Mouse (Mus musculus) layer of hippocampus, adult 2 months (tissue): ENCODE measurements around the gene Stxbp1. TPM values are rescaled to one million over a fixed set of nuclear protein-coding genes. Genes with fewer than 3 reads are reported as not detected.
A peak's percentile ranks its signal among the peaks of the same experiment; 100 is the strongest.

Experiments used
- DNase-seq, 2 experiments: peaks; one replicate each; pipeline ENCODE4 v3.0.0; 2022; ENCODE audit warnings: low spot score in 2 of 2
- H3K27ac ChIP-seq: fragments of 200-600 bp; 2 replicates; pipeline ENCODE4 v1.8.1; 2022
- H3K4me3 ChIP-seq: fragments of 200-600 bp; 2 replicates; pipeline ENCODE4 v1.8.1; 2022; ENCODE audit warnings: mild to moderate bottlenecking
- CTCF ChIP-seq: fragments of 200-600 bp; conservative IDR thresholded peaks from 2 replicates; pipeline ENCODE4 v1.8.1; 2022; ENCODE audit warnings: antibody characterized with exemption, mild to moderate bottlenecking, moderate library complexity
- total RNA-seq, 2 experiments: library from RNA; stranded (reverse); gene quantifications; 2 replicates each; pipeline ENCODE4 v1.2.3; 2021

Stxbp1 gene
- total RNA-seq, 2 experiments from 2014 or later, result 550 to 603 TPM

- Histone ChIP-seq H3K27ac (peak overlapping the region; percentile 1; the same call in 1 of the 2 replicates), H3K4me3 (no peak overlapping the region)
- no peak for TF ChIP-seq CTCF
Observed at GRCm38 (mm10) chr2:32823579-32824154, 23.4 kb downstream of the Stxbp1 start.

GRCm38 (mm10) chr2:32823153-32823552, 23.9 kb downstream of the Stxbp1 start:
- no peak for TF ChIP-seq CTCF
- DNase-seq, result no peak
- Histone ChIP-seq H3K4me3 (no peak overlapping the region), H3K27ac (peak overlapping the region; percentile 14; the same call in 1 of the 2 replicates)

More at GRCm38 (mm10) chr2:32823579-32824154, 23.4 kb downstream of the Stxbp1 start:
- DNase-seq, result no peak

- TF ChIP-seq CTCF, result no peak
- no peak for DNase-seq
- no peak overlapping the region for H3K4me3 ChIP-seq
- H3K27ac ChIP-seq, result peak overlapping the region; percentile 14; the same call in 1 of the 2 replicates
Observed at GRCm38 (mm10) chr2:32822643-32823042, 24.4 kb downstream of the Stxbp1 start.

- peak; percentile 77 for TF ChIP-seq CTCF
- DNase-seq, result no peak
- Histone ChIP-seq H3K27ac (no peak overlapping the region), H3K4me3 (no peak overlapping the region)
Observed at GRCm38 (mm10) chr2:32821041-32821802, 25.8 kb downstream of the Stxbp1 start.

- no peak for TF ChIP-seq CTCF
- Histone ChIP-seq H3K27ac (peak overlapping the region; percentile 80; the same call in 1 of the 2 replicates), H3K4me3 (no peak overlapping the region)
- no peak for DNase-seq
Observed at GRCm38 (mm10) chr2:32818208-32818607, 28.8 kb downstream of the Stxbp1 start.

- H3K4me3 ChIP-seq, result no peak overlapping the region
- peak overlapping the region; percentile 80 for H3K27ac ChIP-seq
- TF ChIP-seq CTCF, result no peak
- DNase-seq, result no peak
Observed at GRCm38 (mm10) chr2:32817589-32817988, 29.5 kb downstream of the Stxbp1 start.

- Histone ChIP-seq H3K4me3 (no peak overlapping the region), H3K27ac (peak overlapping the region; percentile 80)
- peak; percentile 74 to 77 for DNase-seq
- no peak for TF ChIP-seq CTCF
Observed at GRCm38 (mm10) chr2:32816946-32817581, 30.0 kb downstream of the Stxbp1 start.

- no peak for DNase-seq
- TF ChIP-seq CTCF, result no peak
- H3K27ac ChIP-seq, result peak overlapping the region; percentile 80
- no peak overlapping the region for H3K4me3 ChIP-seq
Observed at GRCm38 (mm10) chr2:32816497-32816896, 30.5 kb downstream of the Stxbp1 start.

- no peak overlapping the region for H3K4me3 ChIP-seq
- H3K27ac ChIP-seq, result no peak overlapping the region
- no peak for TF ChIP-seq CTCF
- DNase-seq, result no peak
Observed at GRCm38 (mm10) chr2:32811959-32812358, 35.1 kb downstream of the Stxbp1 start.

GRCm38 (mm10) chr2:32808816-32809566, 38.1 kb downstream of the Stxbp1 start:
- no peak for TF ChIP-seq CTCF
- Histone ChIP-seq H3K4me3 (no peak overlapping the region), H3K27ac (no peak overlapping the region)
- no peak for DNase-seq

GRCm38 (mm10) chr2:32798251-32798962, 48.6 kb downstream of the Stxbp1 start:
- DNase-seq, result no peak
- Histone ChIP-seq H3K27ac (peak overlapping the region; percentile 33; the same call in 1 of the 2 replicates), H3K4me3 (no peak overlapping the region)
- TF ChIP-seq CTCF, result no peak
